Mouse (Mus musculus): Measurements from ENCODE around the gene Grb7. TPM values are rescaled to one million over a fixed set of nuclear protein-coding genes. Genes with fewer than 3 reads are reported as not detected.

Grb7 gene
- polyA plus RNA-seq, 1 experiment from 2014 or later = 66.9 TPM

DNA sequence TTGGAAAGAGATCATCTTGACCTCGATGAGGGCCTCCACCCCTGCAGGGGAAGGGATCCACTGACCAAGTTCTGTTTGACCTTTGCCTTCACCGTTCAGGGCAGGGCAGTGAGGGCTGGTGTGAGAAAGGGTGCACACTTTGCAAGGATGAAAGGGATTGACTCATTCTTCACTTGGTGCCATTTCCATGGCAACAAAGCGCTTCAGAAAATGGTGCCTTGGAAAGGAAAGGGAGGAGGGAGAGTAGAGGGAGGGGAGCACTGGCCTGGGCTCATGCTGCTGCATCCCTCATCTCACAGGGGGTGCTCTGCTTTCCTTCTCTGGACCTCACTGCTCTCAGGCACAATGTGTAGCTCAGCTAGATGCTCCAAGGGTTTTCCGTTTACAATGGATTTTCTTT is 26.5 kb downstream of the Grb7 start:
- no peak overlapping the region for H3K4me3 ChIP-seq (replicated peaks; ENCODE audit: low read depth, low read length)
- H3K4me2 ChIP-seq (ENCODE audit: low read length) = no peak overlapping the region
- H3K9me3 ChIP-seq (replicated peaks; ENCODE audit: low read length) = no peaks in the 10 kb centered on the region
- no peaks in the 10 kb centered on the region for H3K4me1 ChIP-seq (replicated peaks; ENCODE audit: insufficient read depth, low read length)
- H3K27me3 ChIP-seq (ENCODE audit: insufficient read depth, low read length) = no peaks in the 10 kb centered on the region
- no peak for TF ChIP-seq CTCF (IDR thresholded peaks at IDR 0.05; ENCODE audit: low read depth)
- H3K9ac ChIP-seq (ENCODE audit: low read depth, low read length) = no peak overlapping the region
- H3K36me3 ChIP-seq (ENCODE audit: insufficient read depth, low read length) = no peaks in the 10 kb centered on the region
- no peak for ATAC-seq (replicated peaks; ENCODE audit: low FRiP score, low read depth)
- no peak overlapping the region for H3K27ac ChIP-seq
- DNase-seq (ENCODE audit: low spot score) = no peak
- WGBS = 55% methylated on average over 4 of the region's 4 CpGs

DNA sequence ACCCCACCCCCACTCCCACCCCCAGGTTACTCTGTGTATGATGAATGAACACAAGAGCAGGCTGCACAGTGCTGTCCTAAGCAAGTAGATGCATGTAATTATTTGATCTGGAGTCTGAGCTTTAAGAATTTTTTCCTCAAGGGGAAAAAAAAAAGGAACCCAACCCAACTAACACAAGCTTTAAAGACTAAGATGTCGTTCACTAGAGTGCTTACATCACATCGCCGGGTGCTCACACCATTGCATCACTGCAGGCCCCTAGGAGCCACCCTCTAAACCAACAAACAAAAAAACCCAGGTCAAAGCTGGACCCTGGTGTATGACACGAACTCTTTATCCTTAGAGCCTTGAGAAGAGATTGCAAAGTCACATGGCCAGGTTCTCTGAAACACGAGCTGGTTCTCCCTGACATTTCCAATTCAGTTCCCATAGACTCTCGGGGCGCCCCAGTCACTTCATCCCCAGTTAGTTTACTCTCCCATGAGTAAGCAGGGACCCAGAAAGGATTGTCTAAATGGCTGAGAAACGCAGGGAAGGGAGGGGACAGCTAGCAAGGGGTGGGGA is 27.8 kb downstream of the Grb7 start:
- no peak for DNase-seq (ENCODE audit: low spot score)
- no peaks in the 10 kb centered on the region for H3K27me3 ChIP-seq (ENCODE audit: insufficient read depth, low read length)
- H3K4me1 ChIP-seq (replicated peaks; ENCODE audit: insufficient read depth, low read length) = no peaks in the 10 kb centered on the region
- no peaks in the 10 kb centered on the region for H3K9me3 ChIP-seq (replicated peaks; ENCODE audit: low read length)
- no peak overlapping the region for H3K9ac ChIP-seq (ENCODE audit: low read depth, low read length)
- TF ChIP-seq CTCF (IDR thresholded peaks at IDR 0.05; ENCODE audit: low read depth) = no peak
- WGBS = 53% methylated on average over 8 of the region's 8 CpGs
- H3K4me3 ChIP-seq (replicated peaks; ENCODE audit: low read depth, low read length) = no peak overlapping the region
- H3K4me2 ChIP-seq (ENCODE audit: low read length) = no peak overlapping the region
- ATAC-seq (replicated peaks; ENCODE audit: low FRiP score, low read depth) = no peak
- no peaks in the 10 kb centered on the region for H3K36me3 ChIP-seq (ENCODE audit: insufficient read depth, low read length)
- H3K27ac ChIP-seq = no peak overlapping the region

DNA sequence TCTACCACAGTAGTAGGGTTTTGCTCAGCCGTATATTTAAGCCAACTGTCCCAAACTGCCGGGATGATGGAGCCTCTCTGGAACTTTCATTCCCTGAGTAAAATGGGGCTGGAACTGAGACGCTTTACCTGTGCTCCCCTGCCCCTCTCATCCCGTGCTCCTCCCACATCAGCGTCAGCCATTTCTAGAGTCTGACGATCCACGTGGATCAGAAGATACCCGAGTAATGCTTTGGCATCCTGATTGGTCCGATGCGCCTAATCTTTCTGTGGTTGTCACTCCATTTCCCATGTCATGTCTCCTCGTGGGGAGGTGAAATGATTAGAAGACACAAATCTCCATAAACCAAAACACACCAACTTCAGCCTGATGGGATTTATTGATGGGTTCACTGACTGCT is 28.8 kb downstream of the Grb7 start:
- H3K9ac ChIP-seq (ENCODE audit: low read depth, low read length) = no peak overlapping the region
- H3K4me1 ChIP-seq (replicated peaks; ENCODE audit: insufficient read depth, low read length) = no peaks in the 10 kb centered on the region
- H3K4me3 ChIP-seq (replicated peaks; ENCODE audit: low read depth, low read length) = no peak overlapping the region
- no peaks in the 10 kb centered on the region for H3K36me3 ChIP-seq (ENCODE audit: insufficient read depth, low read length)
- ATAC-seq (replicated peaks; ENCODE audit: low FRiP score, low read depth) = no peak
- no peak for DNase-seq (ENCODE audit: low spot score)
- no peak for TF ChIP-seq CTCF (IDR thresholded peaks at IDR 0.05; ENCODE audit: low read depth)
- no peak overlapping the region for H3K27ac ChIP-seq
- no peaks in the 10 kb centered on the region for H3K27me3 ChIP-seq (ENCODE audit: insufficient read depth, low read length)
- WGBS = 89% methylated on average over 11 of the region's 11 CpGs
- no peaks in the 10 kb centered on the region for H3K9me3 ChIP-seq (replicated peaks; ENCODE audit: low read length)
- H3K4me2 ChIP-seq (ENCODE audit: low read length) = no peak overlapping the region

DNA sequence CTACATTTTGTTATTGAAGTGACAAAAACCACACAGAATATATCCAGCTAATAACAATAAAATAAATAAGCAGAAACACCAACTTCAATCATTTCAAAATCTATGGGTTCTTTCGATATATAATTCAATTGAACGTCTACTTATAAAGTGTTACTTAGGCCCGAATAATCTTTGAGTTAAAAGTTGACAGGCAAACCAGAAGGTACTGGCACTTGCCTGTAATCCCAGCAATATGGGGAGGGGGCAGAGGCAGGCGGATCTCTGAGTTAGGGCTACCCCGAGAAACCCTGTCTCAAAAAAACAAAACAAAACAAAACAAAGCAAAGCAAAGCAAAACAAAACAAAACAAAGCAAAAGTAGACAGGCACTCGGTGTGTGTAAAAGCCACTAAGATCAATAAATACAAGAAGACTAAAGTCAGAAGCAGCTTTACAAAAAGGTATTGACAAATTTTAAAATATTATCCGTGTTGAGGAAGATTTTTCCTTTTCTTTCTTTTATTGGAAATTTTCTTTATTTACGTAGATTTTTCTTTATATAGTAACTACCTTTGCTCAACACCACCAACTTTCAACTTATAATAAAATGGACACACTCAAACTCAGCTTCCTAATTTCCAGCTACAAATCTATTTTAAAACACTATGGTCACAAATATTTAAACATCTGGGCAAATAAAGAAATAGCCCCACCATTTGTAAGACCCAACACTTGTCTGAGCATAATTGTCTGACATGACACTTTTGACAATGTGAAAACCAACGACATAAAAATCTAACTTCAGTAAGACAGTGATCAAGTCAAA is 29.6 kb downstream of the Grb7 start:
- no peak for ATAC-seq (replicated peaks; ENCODE audit: low FRiP score, low read depth)
- Histone ChIP-seq H3K4me3 (replicated peaks; ENCODE audit: low read depth, low read length) (no peak overlapping the region), H3K4me2 (ENCODE audit: low read length) (no peak overlapping the region), H3K9ac (ENCODE audit: low read depth, low read length) (no peak overlapping the region), H3K27me3 (ENCODE audit: insufficient read depth, low read length) (no peaks in the 10 kb centered on the region), H3K27ac (no peak overlapping the region), H3K36me3 (ENCODE audit: insufficient read depth, low read length) (no peaks in the 10 kb centered on the region), H3K4me1 (replicated peaks; ENCODE audit: insufficient read depth, low read length) (no peaks in the 10 kb centered on the region), H3K9me3 (replicated peaks; ENCODE audit: low read length) (no peaks in the 10 kb centered on the region)
- no peak for DNase-seq (ENCODE audit: low spot score)
- TF ChIP-seq CTCF (IDR thresholded peaks at IDR 0.05; ENCODE audit: low read depth) = no peak
- 84% methylated on average over 9 of the region's 9 CpGs for WGBS

DNA sequence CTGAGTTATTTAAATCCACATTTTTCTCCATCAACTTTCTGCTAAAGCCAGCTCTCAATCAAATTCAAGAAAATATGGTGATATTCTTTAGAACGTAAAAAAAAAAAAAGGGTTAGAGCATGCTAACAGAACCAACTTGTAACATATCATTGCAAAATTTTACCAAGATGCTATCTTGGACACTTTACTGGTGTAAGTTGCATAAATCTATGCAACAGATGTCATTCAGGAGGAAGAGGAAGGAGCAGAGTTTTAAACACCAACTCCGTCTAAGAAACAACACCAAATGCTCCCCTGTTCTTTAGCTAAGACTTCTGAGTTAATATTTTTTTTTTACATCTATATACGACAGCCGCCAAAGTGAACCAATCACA is 30.2 kb downstream of the Grb7 start:
- Histone ChIP-seq H3K9ac (ENCODE audit: low read depth, low read length) (no peak overlapping the region), H3K4me3 (replicated peaks; ENCODE audit: low read depth, low read length) (no peak overlapping the region), H3K4me2 (ENCODE audit: low read length) (no peak overlapping the region), H3K4me1 (replicated peaks; ENCODE audit: insufficient read depth, low read length) (no peaks in the 10 kb centered on the region), H3K27ac (no peak overlapping the region), H3K36me3 (ENCODE audit: insufficient read depth, low read length) (no peaks in the 10 kb centered on the region), H3K9me3 (replicated peaks; ENCODE audit: low read length) (no peaks in the 10 kb centered on the region), H3K27me3 (ENCODE audit: insufficient read depth, low read length) (no peaks in the 10 kb centered on the region)
- no peak for ATAC-seq (replicated peaks; ENCODE audit: low FRiP score, low read depth)
- 77% methylated on average over 4 of the region's 4 CpGs for WGBS
- TF ChIP-seq CTCF (IDR thresholded peaks at IDR 0.05; ENCODE audit: low read depth) = no peak
- no peak for DNase-seq (ENCODE audit: low spot score)

DNA sequence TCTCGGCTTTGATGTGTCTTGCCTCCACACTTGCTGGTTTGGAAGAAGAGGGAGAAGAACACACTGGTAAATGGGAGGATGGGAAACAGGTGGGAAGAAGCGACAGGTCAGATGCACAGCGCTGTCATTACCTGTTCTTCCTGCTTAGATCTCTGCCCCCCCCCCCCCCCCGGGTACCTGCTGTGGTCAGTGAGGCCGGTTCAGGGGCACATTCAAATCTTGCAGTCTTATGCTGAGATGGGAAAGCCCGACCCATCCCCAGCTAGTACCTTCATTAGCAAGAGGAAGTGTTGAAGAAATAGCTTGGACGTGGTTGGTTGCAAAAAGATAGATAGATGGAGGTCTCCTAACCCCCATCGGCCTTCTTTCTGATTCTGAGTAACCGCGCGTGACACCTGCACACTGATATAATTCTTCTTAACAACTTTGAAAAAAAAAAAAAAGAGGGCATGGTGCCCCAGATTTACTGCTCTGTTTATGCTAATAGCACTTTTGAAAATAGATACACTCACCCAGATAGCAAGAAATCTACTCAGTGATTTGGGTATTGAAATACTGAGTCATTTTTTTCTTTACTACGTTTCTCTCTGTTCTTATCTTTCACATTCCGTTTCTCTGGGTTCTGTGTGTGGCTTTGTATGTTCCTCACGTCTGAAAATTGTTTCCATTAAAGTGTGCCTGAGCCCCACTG is 31.0 kb downstream of the Grb7 start:
- no peaks in the 10 kb centered on the region for H3K27me3 ChIP-seq (ENCODE audit: insufficient read depth, low read length)
- DNase-seq (ENCODE audit: low spot score) (no peak), ATAC-seq (replicated peaks; ENCODE audit: low FRiP score, low read depth) (no peak)
- TF ChIP-seq CTCF (IDR thresholded peaks at IDR 0.05; ENCODE audit: low read depth) = no peak
- H3K27ac ChIP-seq = no peak overlapping the region
- WGBS = 46% methylated on average over 14 of the region's 14 CpGs
- no peak overlapping the region for H3K4me2 ChIP-seq (ENCODE audit: low read length)
- H3K36me3 ChIP-seq (ENCODE audit: insufficient read depth, low read length) = no peaks in the 10 kb centered on the region
- H3K4me3 ChIP-seq (replicated peaks; ENCODE audit: low read depth, low read length) = no peak overlapping the region
- H3K9ac ChIP-seq (ENCODE audit: low read depth, low read length) = no peak overlapping the region
- no peaks in the 10 kb centered on the region for H3K4me1 ChIP-seq (replicated peaks; ENCODE audit: insufficient read depth, low read length)
- no peaks in the 10 kb centered on the region for H3K9me3 ChIP-seq (replicated peaks; ENCODE audit: low read length)

Data from kidney, postnatal 0 days (tissue).